Mouse (Mus musculus): ENCODE results near the gene Ccn2. TPM values are rescaled to one million over a fixed set of nuclear protein-coding genes. Genes with fewer than 3 reads are reported as not detected.

Gene Ccn2
- polyA plus RNA-seq (2015; fragmentation: Nextera tagmentation; extraction: Ambion mirVana), result 15.9 and 17.1 TPM in 2 replicates

DNA sequence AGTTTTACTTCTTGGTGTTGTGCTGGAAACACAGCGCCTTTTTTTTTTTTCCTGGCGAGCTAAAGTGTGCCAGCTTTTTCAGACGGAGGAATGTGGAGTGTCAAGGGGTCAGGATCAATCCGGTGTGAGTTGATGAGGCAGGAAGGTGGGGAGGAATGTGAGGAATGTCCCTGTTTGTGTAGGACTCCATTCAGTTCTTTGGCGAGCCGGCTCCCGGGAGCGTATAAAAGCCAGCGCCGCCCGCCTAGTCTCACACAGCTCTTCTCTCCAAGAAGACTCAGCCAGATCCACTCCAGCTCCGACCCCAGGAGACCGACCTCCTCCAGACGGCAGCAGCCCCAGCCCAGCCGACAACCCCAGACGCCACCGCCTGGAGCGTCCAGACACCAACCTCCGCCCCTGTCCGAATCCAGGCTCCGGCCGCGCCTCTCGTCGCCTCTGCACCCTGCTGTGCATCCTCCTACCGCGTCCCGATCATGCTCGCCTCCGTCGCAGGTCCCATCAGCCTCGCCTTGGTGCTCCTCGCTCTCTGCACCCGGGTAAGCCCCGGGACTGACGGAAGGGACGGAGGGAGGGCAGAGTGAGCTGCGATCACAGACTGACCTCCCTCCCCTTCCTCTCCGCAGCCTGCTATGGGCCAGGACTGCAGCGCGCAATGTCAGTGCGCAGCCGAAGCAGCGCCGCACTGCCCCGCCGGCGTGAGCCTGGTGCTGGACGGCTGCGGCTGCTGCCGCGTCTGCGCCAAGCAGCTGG lies at the start of gene Ccn2:
Gene Ccn2 (plus strand): TSS at position 193 of the 753 bp plus-strand sequence.
- WGBS, result under 1% methylated on average over 53 of the region's 53 CpGs
- Histone ChIP-seq H3K4me3 (peak within 1 kb of the TSS; percentile 73), H3K4me2 (replicated peaks) (peak within 1 kb of the TSS; percentile 74), H3K4me1 (peaks cover 56% of the 10 kb centered on the region), H3K9me3 (no peaks in the 10 kb centered on the region), H3K27me3 (no peaks in the 10 kb centered on the region), H3K27ac (peak within 1 kb of the TSS; percentile 92), H3K9ac (peak within 1 kb of the TSS; percentile 84), H3K36me3 (no peaks in the 10 kb centered on the region)
- peak; percentile 84 for ATAC-seq (ENCODE audit: low FRiP score, low read depth)

DNA sequence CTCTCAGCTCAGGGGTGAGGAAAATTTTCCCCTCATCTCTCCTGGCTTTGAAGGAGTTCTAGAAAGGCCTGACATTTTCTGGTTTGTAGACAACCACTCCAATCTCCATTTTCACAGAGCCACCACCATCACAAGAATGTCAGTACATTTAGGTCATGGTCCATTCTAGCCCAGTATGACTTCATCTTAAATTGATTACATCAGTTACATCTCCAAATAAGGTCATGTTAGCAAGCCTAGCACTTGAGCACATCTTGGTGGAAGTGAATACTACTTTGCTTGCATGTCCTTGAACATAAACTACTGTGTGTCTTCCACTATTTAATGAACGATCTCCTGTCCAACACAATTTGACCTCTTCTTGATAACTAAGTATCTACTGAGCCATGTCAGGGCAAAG lies 42.4 kb upstream of the Ccn2 start:
- WGBS, result 91% methylated on average over 1 of the region's 1 CpGs

DNA sequence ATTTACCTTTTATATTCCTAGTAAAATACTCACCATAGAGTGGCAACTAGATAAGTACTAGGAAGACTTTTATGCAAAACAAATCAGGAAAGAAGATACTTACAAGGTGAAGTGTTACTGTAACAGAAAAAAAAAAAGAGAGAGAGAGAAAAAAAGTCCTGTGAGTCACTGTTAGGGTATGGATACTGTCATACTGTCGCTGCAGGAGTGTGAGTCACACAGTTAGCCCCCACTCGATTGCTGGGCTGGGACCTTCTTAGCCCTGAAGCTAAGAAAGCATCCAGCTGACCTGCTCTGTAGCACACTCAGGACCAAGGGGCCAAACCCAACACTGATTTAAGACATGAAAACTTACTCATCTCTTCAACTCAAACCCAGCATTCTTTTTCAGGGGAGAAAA lies 41.2 kb upstream of the Ccn2 start:
- no peaks in the 10 kb centered on the region for H3K9me3 ChIP-seq
- H3K27ac ChIP-seq, result no peak overlapping the region
- H3K9ac ChIP-seq, result no peak overlapping the region
- no peaks in the 10 kb centered on the region for H3K27me3 ChIP-seq
- H3K4me2 ChIP-seq (replicated peaks), result no peak overlapping the region
- H3K4me1 ChIP-seq, result no peaks in the 10 kb centered on the region
- H3K4me3 ChIP-seq, result no peak overlapping the region
- WGBS, result 74% methylated on average over 2 of the region's 2 CpGs
- ATAC-seq (ENCODE audit: low FRiP score, low read depth), result no peak
- H3K36me3 ChIP-seq, result no peaks in the 10 kb centered on the region

More for the DNA sequence above, 42.4 kb upstream of the Ccn2 start:
- Histone ChIP-seq H3K4me3 (no peak overlapping the region), H3K4me1 (no peaks in the 10 kb centered on the region), H3K27me3 (no peaks in the 10 kb centered on the region), H3K36me3 (no peaks in the 10 kb centered on the region), H3K9me3 (no peaks in the 10 kb centered on the region), H3K27ac (no peak overlapping the region), H3K9ac (no peak overlapping the region), H3K4me2 (replicated peaks) (no peak overlapping the region)
- ATAC-seq (ENCODE audit: low FRiP score, low read depth), result no peak

DNA sequence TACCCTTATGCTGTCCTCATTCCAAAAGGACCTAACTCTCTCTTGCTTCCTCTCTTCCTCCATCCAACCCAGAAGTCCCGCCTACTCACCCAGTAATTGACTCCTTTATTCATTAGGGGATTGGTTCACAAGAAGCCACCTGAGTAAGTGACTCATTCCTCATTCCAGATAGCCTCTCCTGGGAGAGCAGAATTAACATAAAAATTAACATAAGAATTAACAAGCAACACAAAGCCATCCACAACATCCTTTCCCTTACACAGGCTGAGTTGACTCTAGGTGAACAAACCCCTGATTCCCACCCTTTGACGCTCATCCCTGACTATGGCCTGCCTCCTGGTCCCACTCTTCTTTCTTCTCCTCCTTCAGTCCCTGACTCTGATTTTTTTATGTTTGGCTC lies 36.9 kb upstream of the Ccn2 start:
- no peaks in the 10 kb centered on the region for H3K27me3 ChIP-seq
- no peak for ATAC-seq (ENCODE audit: low FRiP score, low read depth)
- H3K4me2 ChIP-seq (replicated peaks), result no peak overlapping the region
- H3K36me3 ChIP-seq, result no peaks in the 10 kb centered on the region
- no peak overlapping the region for H3K9ac ChIP-seq
- H3K27ac ChIP-seq, result no peak overlapping the region
- H3K4me3 ChIP-seq, result no peak overlapping the region
- WGBS, result 93% methylated on average over 2 of the region's 2 CpGs
- H3K9me3 ChIP-seq, result no peaks in the 10 kb centered on the region
- no peaks in the 10 kb centered on the region for H3K4me1 ChIP-seq

GRCm38 (mm10) chr10:24569691-24570420 lies 25.4 kb upstream of the Ccn2 start:
- H3K9ac ChIP-seq, result no peak overlapping the region
- 71% methylated on average over 2 of the region's 2 CpGs for WGBS
- no peak overlapping the region for H3K4me2 ChIP-seq (replicated peaks)
- peaks cover 23% of the 10 kb centered on the region for H3K4me1 ChIP-seq
- H3K36me3 ChIP-seq, result no peaks in the 10 kb centered on the region
- H3K27me3 ChIP-seq, result no peaks in the 10 kb centered on the region
- peak overlapping the region; percentile 72; the same call in 1 of the 2 replicates for H3K27ac ChIP-seq
- ATAC-seq (ENCODE audit: low FRiP score, low read depth), result 0 out of 2 replicates have a peak, but pooled peaks have one; percentile 32
- no peaks in the 10 kb centered on the region for H3K9me3 ChIP-seq
- no peak overlapping the region for H3K4me3 ChIP-seq

DNA sequence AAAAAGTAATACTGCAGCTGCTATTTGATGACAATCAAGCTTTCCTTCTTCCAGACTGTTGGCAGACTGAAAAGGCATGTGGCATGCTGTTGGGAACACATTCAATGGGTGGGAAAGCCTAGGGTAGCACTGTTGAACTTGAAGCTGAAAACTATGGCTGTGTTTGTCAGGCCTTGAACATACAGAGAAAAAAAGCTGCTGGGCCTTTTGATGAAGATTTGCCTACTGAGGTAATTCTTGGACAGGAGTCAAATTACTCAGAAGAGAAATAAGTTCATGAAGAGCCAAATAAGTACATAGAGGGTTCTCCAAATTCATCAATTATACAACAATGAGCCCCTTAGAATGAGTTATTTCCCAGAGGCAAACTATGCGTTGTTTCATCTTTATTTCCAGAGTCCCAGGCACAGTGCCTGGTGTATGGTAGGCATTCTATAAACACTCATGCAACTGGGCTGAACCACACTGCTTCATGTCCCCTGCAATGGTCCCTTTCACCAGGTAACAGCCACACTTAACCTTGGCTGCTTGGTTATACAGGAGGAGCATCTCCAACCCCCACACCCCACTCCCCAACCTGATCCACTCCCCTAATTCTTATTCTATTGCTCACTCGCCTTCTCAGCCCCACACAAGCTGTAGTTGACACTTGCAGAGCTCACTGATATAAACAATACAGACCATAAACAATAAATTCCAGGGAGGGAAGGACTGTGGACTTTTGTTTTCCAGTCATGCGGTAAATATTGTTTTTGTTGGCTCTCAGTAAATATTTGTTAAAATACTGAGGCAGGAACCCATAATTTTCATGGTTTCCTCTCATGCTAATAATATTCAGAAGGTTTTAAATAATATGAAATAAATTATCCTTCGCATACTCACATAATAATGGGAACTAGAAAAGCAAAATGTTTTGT lies 22.9 kb upstream of the Ccn2 start:
- WGBS, result 62% methylated on average over 4 of the region's 4 CpGs
- Histone ChIP-seq H3K27me3 (no peaks in the 10 kb centered on the region), H3K4me2 (replicated peaks) (no peak overlapping the region), H3K9me3 (no peaks in the 10 kb centered on the region), H3K36me3 (no peaks in the 10 kb centered on the region), H3K4me1 (peaks cover 23% of the 10 kb centered on the region), H3K9ac (no peak overlapping the region), H3K27ac (no peak overlapping the region; the same call in 1 of the 2 replicates), H3K4me3 (no peak overlapping the region)
- no peak for ATAC-seq (ENCODE audit: low FRiP score, low read depth)

GRCm38 (mm10) chr10:24573484-24573883 lies 21.8 kb upstream of the Ccn2 start:
- Histone ChIP-seq H3K27ac (no peak overlapping the region), H3K4me2 (replicated peaks) (no peak overlapping the region), H3K27me3 (no peaks in the 10 kb centered on the region), H3K36me3 (no peaks in the 10 kb centered on the region), H3K9me3 (no peaks in the 10 kb centered on the region), H3K9ac (no peak overlapping the region), H3K4me1 (peaks cover 23% of the 10 kb centered on the region), H3K4me3 (no peak overlapping the region)
- 48% methylated on average over 3 of the region's 3 CpGs for WGBS
- no peak for ATAC-seq (ENCODE audit: low FRiP score, low read depth)

- no peak for ATAC-seq (ENCODE audit: low FRiP score, low read depth)
- 81% methylated on average over 3 of the region's 3 CpGs for WGBS
- H3K4me1 ChIP-seq, result peaks cover 3% of the 10 kb centered on the region; the same call in 1 of the 2 replicates
- H3K9ac ChIP-seq, result no peak overlapping the region
- H3K27me3 ChIP-seq, result no peaks in the 10 kb centered on the region
- no peak overlapping the region for H3K4me2 ChIP-seq (replicated peaks)
- H3K9me3 ChIP-seq, result no peaks in the 10 kb centered on the region
- H3K27ac ChIP-seq, result no peak overlapping the region
- no peak overlapping the region for H3K4me3 ChIP-seq
- H3K36me3 ChIP-seq, result no peaks in the 10 kb centered on the region
Measured at GRCm38 (mm10) chr10:24581076-24581475, 14.2 kb upstream of the Ccn2 start.

- Histone ChIP-seq H3K27ac (no peak overlapping the region), H3K9ac (no peak overlapping the region), H3K4me2 (replicated peaks) (no peak overlapping the region), H3K9me3 (no peaks in the 10 kb centered on the region), H3K27me3 (no peaks in the 10 kb centered on the region), H3K36me3 (no peaks in the 10 kb centered on the region), H3K4me3 (no peak overlapping the region), H3K4me1 (peaks cover 25% of the 10 kb centered on the region)
- ATAC-seq (ENCODE audit: low FRiP score, low read depth), result 0 out of 2 replicates have a peak, but pooled peaks have one; percentile 27
- 71% methylated on average over 4 of the region's 4 CpGs for WGBS
Measured at GRCm38 (mm10) chr10:24588824-24589223, 6.4 kb upstream of the Ccn2 start.

- ATAC-seq (ENCODE audit: low FRiP score, low read depth), result no peak
- Histone ChIP-seq H3K36me3 (no peaks in the 10 kb centered on the region), H3K27me3 (no peaks in the 10 kb centered on the region), H3K9me3 (no peaks in the 10 kb centered on the region), H3K27ac (no peak overlapping the region), H3K4me3 (no peak overlapping the region), H3K4me1 (peaks cover 29% of the 10 kb centered on the region), H3K9ac (no peak overlapping the region), H3K4me2 (replicated peaks) (no peak overlapping the region)
- 82% methylated on average over 9 of the region's 9 CpGs for WGBS
Measured at GRCm38 (mm10) chr10:24589238-24589637, 6.0 kb upstream of the Ccn2 start.

DNA sequence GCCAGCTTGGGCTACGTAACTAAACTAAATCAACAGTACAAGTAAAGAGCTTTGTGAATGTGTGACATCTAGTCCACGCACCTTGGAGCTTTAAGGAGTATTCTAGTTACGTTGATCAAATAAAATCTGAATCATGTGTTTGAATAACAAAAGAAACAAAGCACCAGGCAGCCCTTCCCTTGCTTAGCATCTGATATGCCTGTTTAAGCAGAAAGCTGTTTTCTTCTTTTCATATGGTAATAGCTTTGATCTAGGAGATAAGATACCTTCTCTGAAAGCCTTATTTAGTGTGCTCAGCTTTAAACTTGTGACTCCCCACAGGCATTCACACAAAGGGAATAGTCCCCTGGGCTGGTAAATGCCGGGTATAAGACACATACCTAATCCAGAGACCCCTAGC lies 4.7 kb upstream of the Ccn2 start:
- no peak overlapping the region for H3K4me3 ChIP-seq
- no peaks in the 10 kb centered on the region for H3K27me3 ChIP-seq
- H3K9ac ChIP-seq, result no peak overlapping the region
- no peaks in the 10 kb centered on the region for H3K9me3 ChIP-seq
- ATAC-seq (ENCODE audit: low FRiP score, low read depth), result no peak
- no peak overlapping the region for H3K27ac ChIP-seq
- H3K36me3 ChIP-seq, result no peaks in the 10 kb centered on the region
- no peak overlapping the region for H3K4me2 ChIP-seq (replicated peaks)
- peaks cover 35% of the 10 kb centered on the region for H3K4me1 ChIP-seq
- whole genome bisulfite sequencing, result 76% methylated on average over 4 of the region's 4 CpGs

DNA sequence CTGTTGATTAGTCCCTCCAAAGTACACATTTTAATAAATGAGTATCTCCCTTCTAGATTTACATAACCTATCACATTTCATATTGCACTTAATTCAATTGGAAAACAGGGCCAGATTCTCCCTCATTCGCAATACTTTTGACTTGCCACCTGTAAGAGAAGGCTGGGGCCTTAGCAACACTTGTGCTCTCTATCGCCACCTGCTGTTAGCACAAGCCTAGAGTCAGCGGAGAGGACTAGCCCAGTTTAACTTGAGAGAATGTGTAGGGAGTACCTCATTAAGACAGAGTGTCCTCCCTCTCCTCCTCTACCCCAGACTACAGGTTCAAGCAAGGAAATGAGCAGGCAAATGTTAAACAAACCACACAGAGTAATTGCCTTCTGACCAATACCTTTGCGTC lies 4.1 kb upstream of the Ccn2 start:
- Histone ChIP-seq H3K9me3 (no peaks in the 10 kb centered on the region), H3K27ac (no peak overlapping the region), H3K4me3 (no peak overlapping the region), H3K4me1 (peaks cover 39% of the 10 kb centered on the region), H3K27me3 (no peaks in the 10 kb centered on the region), H3K9ac (no peak overlapping the region), H3K36me3 (no peaks in the 10 kb centered on the region), H3K4me2 (replicated peaks) (no peak overlapping the region)
- no peak for ATAC-seq (ENCODE audit: low FRiP score, low read depth)
- 20% methylated on average over 4 of the region's 4 CpGs for WGBS

All from limb, embryonic 13.5 days (tissue).